Mouse (Mus musculus) gastrocnemius, adult 18-20 months (tissue): ENCODE measurements at regions not wholly inside any gene's neighbourhood (a gene's known extent, or its start where the extent isn't known, plus 50 kb on each side); places are given as distances from the start of the nearest gene placed in this dataset.
A peak's percentile ranks its signal among the peaks of the same experiment; 100 is the strongest.
"Not testable (repeated sequence)": the region's sequence is repeated elsewhere in the genome, so short reads cannot be mapped to it uniquely, and the experiment has no call there.

Experiments
- DNase-seq: peaks from one replicate; pipeline ENCODE4 v3.0.0; 2021; ENCODE audit warnings: low spot score

- DNase-seq, result not testable (repeated sequence)
Observed at GRCm38 (mm10) chr10:51397016-51397415, 83.4 kb upstream of the Gm49339 start.

- peak; percentile 23 for DNase-seq
Observed at GRCm38 (mm10) chr10:51405141-51405540, 75.3 kb upstream of the Gm49339 start.

- no peak for DNase-seq
Observed at GRCm38 (mm10) chr10:51412795-51413194, 67.6 kb upstream of the Gm49339 start.

GRCm38 (mm10) chr10:51414512-51414911 is 65.9 kb upstream of the Gm49339 start:
- DNase-seq, result no peak

GRCm38 (mm10) chr10:51416723-51417122 is 63.7 kb upstream of the Gm49339 start:
- no peak for DNase-seq

- no peak for DNase-seq
Observed at GRCm38 (mm10) chr10:51417221-51417911, 63.0 kb upstream of the Gm49339 start.

GRCm38 (mm10) chr10:51418550-51418949 is 61.9 kb upstream of the Gm49339 start:
- DNase-seq, result no peak

- no peak for DNase-seq
Observed at GRCm38 (mm10) chr10:51422501-51422900, 57.9 kb upstream of the Gm49339 start.
